Mouse (Mus musculus) midbrain, embryonic 10.5 days (tissue): ENCODE data around the gene Gm10638. TPM values are rescaled to one million over a fixed set of nuclear protein-coding genes. Genes with fewer than 3 reads are reported as not detected.

ENCODE experiments used
- DNase-seq: peaks from one replicate; pipeline ENCODE4 v3.0.0-alpha.2; 2017; ENCODE audit warnings: low spot score
- H3K27ac ChIP-seq: fragments of 300-500 bp; sonication (generic); replicated peaks from 2 replicates; pipeline ENCODE4 v1.5.1; 2016; ENCODE audit warnings: mild to moderate bottlenecking
- H3K27me3 ChIP-seq: fragments of 300-500 bp; sonication (generic); 2 replicates; pipeline ENCODE4 v1.6.1; 2016; ENCODE audit warnings: low read depth, mild to moderate bottlenecking; ENCODE audit not compliant: poor library complexity, severe bottlenecking
- H3K36me3 ChIP-seq: fragments of 300-500 bp; sonication (generic); 2 replicates; pipeline ENCODE4 v1.6.1; 2016; ENCODE audit warnings: mild to moderate bottlenecking, moderate library complexity
- H3K4me1 ChIP-seq: fragments of 300-500 bp; sonication (generic); 2 replicates; pipeline ENCODE4 v1.6.1; 2016
- H3K4me3 ChIP-seq: fragments of 300-500 bp; sonication (generic); 2 replicates; pipeline ENCODE4 v1.5.1; 2016; ENCODE audit warnings: mild to moderate bottlenecking, moderate library complexity
- H3K9me3 ChIP-seq: fragments of 300-500 bp; sonication (generic); replicated peaks from 2 replicates; pipeline ENCODE4 v1.6.1; 2016; ENCODE audit warnings: mild to moderate bottlenecking
- WGBS: fragments of 180-500 bp; shearing (Covaris S2); methylation state at CpG from one replicate; pipeline ENCODE4 v1.1.7; 2016; 5-methylcytosine and 5-hydroxymethylcytosine counted together
- polyA plus RNA-seq: library from polyadenylated mRNA; unstranded; fragments of >200 nt; fragmentation: Nextera tagmentation; extraction: Ambion mirVana; gene quantifications from 2 replicates; pipeline ENCODE4 v1.2.1, GENCODE M21; 2016

Gm10638 gene
- polyA plus RNA-seq, 1 experiment from 2014 or later = 4.7 TPM

DNA sequence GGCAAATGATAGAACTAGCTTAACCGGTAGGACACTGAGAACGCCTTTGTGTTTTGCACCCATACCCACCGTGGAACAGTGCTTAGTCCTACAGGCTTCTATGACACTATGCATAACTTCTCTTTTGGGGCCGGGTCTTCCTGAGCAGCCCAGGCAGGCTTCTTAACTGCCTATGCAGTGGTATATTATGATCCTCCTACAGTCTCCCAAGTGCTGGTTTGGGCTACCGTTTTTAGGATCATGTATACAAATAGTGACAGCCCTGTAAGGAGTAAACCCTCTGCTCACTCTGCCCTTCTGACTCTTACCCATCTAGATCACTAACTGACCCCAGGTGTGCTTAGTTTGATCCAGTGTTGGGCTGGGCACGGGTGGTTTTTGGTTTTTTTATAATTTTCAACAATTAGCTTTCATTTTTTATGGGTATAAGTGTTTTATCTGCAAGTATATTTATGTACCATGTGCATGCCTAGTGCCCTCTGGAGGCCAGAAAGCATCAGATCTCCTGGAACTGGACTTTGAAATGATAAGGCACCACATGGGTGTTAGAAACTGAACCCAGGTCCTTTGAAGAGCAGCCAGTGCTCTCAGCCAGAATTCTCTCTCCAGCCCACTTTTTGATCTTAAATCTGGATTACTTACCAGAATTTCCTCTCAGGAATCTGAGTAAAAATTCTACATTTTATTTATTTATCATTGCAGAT is 24.6 kb upstream of the Gm10638 start:
- H3K4me3 ChIP-seq = no peak overlapping the region
- no peaks in the 10 kb centered on the region for H3K9me3 ChIP-seq
- H3K27me3 ChIP-seq = no peaks in the 10 kb centered on the region
- WGBS = 93% methylated on average over 6 of the region's 6 CpGs
- no peaks in the 10 kb centered on the region for H3K4me1 ChIP-seq
- no peak overlapping the region for H3K27ac ChIP-seq
- no peak for DNase-seq
- peaks cover 81% of the 10 kb centered on the region for H3K36me3 ChIP-seq

DNA sequence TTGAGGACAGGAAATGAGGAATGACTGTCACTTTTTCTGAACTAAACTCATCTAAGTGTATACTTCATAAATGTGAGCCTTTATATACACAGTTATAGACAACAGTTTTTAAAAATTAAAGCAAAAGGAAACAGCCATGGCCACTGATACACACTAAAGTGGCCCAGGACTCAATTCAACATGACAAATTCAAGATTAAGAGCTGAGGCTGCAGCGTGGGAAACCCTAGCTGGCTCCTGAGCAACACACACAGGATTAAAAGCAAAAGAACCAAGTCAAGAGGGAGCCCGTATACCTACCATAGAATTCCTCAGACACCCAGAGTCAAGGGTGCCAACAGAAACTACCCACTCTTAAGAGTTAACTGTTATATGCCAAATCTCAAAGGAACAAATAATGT is 24.0 kb upstream of the Gm10638 start:
- Histone ChIP-seq H3K36me3 (peaks cover 76% of the 10 kb centered on the region), H3K27me3 (no peaks in the 10 kb centered on the region), H3K9me3 (no peaks in the 10 kb centered on the region), H3K4me1 (no peaks in the 10 kb centered on the region), H3K27ac (no peak overlapping the region), H3K4me3 (no peak overlapping the region)
- no peak for DNase-seq
- WGBS = 91% methylated on average over 2 of the region's 2 CpGs

DNA sequence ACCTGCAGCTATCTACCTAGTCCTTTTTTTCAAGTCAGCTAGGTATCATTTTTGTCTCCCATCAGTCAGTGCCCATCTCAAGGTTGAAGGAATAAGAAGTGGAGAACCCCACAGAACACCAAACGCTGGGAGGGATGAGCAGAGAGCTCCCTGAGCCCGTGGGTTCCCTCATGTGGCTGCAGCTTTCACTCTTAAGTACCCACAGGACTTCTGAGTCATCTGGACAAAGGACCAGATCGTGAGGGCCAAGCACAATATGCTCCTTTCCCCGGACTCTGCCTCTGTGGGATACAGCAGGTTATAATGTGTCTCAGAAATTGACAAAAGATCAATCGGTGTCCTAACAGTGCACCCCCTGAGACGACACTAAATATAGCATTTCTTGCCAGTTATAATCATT is 18.5 kb upstream of the Gm10638 start:
- 83% methylated on average over 6 of the region's 6 CpGs for WGBS
- Histone ChIP-seq H3K27ac (no peak overlapping the region), H3K4me1 (peaks cover 18% of the 10 kb centered on the region), H3K27me3 (no peaks in the 10 kb centered on the region), H3K9me3 (no peaks in the 10 kb centered on the region), H3K4me3 (no peak overlapping the region), H3K36me3 (peaks cover 47% of the 10 kb centered on the region)
- DNase-seq = no peak

DNA sequence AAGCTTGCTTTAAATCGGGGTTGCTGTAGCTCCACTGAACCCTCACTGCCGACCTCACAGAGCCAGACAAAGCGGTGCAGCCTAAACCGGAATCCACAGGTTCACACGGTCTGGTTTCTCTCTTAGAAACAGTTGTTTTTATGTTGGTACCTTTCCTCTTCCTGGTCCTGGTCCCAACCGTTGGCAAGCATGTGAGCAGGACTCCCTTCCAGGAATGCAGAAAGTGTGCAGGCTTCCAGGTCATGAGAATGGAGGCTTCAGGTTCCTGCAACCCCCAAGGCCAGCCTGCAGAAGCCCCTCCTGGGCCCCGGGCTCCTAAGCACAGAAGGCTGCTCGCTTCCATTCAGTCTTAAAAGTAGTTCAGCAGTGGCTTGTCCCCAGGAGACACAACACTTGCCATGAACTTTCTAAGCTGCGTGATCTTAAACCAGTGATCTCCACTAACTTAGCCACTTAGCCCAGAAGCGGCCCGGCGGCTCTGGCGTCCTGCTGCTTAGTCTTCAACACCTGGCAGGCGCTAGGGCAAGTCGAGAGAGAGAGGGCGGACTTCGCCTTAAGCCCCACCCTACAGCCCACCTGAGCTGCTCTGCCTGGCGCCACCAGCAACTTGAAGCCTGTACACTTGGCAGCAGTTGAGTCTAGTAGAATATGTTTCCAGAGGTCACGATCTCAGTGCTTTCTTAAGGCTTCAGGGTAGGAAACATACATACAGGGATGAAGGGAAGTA is 17.1 kb upstream of the Gm10638 start:
- no peaks in the 10 kb centered on the region for H3K9me3 ChIP-seq
- WGBS = 71% methylated on average over 19 of the region's 19 CpGs
- DNase-seq = no peak
- H3K4me3 ChIP-seq = no peak overlapping the region
- no peak overlapping the region for H3K27ac ChIP-seq
- H3K4me1 ChIP-seq = peaks cover 18% of the 10 kb centered on the region
- H3K27me3 ChIP-seq = no peaks in the 10 kb centered on the region
- peaks cover 32% of the 10 kb centered on the region for H3K36me3 ChIP-seq

DNA sequence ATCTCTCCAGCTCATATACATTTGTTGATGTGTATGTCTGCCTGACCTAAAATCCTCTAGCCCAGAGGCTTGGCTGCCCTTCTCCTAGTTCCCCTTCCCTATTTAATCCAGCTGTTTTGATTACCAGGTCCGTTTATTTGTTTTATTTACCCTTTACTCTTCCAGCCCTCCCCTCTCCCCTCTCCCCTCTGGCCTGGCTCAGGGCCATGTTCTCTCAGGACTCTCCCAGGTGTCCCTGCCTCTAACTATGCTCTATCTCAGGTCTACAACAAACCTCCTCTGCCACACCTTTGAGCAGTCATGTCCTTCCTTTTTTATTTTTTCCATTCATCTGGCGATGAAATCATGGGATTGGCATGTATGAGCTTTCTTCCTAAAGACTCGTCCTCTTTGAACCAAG is 15.2 kb upstream of the Gm10638 start:
- 58% methylated on average over 3 of the region's 3 CpGs for WGBS
- no peak overlapping the region for H3K27ac ChIP-seq
- peaks cover 16% of the 10 kb centered on the region for H3K36me3 ChIP-seq

DNA sequence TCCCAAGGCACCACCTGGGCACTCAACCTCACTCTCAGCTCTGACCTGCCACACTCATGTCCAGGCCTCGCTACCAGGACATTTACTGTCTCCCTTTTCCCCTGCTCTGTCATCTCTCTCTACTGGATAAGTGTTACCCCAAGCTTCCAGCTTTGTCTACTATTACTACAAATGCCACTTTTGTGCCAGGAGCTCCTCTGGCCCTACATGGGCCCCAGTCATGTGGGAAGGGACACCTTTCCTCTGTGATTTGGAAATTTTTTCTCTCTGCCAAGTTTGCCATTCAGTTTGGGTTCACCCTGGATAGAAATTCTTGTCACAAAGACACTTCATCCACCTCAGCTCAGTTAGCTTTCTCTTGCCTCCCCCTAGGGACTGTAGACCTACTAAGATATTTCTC is 14.6 kb upstream of the Gm10638 start:
- no peaks in the 10 kb centered on the region for H3K27me3 ChIP-seq
- peaks cover 15% of the 10 kb centered on the region for H3K36me3 ChIP-seq
- H3K4me1 ChIP-seq = peaks cover 26% of the 10 kb centered on the region
- WGBS = 92% methylated on average over 1 of the region's 1 CpGs
- H3K4me3 ChIP-seq = no peak overlapping the region
- no peak overlapping the region for H3K27ac ChIP-seq
- DNase-seq = no peak
- H3K9me3 ChIP-seq = no peaks in the 10 kb centered on the region

More for the DNA sequence above, 15.2 kb upstream of the Gm10638 start:
- peaks cover 20% of the 10 kb centered on the region for H3K4me1 ChIP-seq
- H3K4me3 ChIP-seq = no peak overlapping the region
- DNase-seq = no peak
- H3K27me3 ChIP-seq = no peaks in the 10 kb centered on the region
- no peaks in the 10 kb centered on the region for H3K9me3 ChIP-seq

DNA sequence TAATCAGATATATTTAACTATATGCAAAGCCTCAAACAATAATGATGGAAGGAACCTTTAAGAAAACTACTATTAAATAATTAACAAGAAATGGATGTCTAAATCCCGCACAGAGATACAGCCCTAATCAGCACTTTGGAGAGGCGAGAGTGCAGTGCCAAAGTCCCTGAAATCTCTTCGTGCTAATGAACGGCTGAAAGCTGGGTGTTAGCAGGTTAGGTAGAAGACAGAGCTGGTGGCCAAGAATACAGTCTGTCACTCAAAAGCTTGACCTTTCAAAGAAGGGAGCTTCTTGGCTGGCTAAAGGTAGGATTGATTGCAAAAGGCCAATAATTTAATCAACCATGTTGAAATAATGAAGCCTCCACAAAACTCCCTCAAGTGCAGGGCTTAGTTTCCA is 11.3 kb upstream of the Gm10638 start:
- 87% methylated on average over 4 of the region's 4 CpGs for WGBS
- H3K27ac ChIP-seq = no peak overlapping the region
- H3K4me3 ChIP-seq = no peak overlapping the region
- no peaks in the 10 kb centered on the region for H3K9me3 ChIP-seq
- DNase-seq = no peak
- H3K36me3 ChIP-seq = no peaks in the 10 kb centered on the region; the same call in 1 of the 2 replicates
- no peaks in the 10 kb centered on the region for H3K27me3 ChIP-seq
- peaks cover 21% of the 10 kb centered on the region; the same call in 1 of the 2 replicates for H3K4me1 ChIP-seq

DNA sequence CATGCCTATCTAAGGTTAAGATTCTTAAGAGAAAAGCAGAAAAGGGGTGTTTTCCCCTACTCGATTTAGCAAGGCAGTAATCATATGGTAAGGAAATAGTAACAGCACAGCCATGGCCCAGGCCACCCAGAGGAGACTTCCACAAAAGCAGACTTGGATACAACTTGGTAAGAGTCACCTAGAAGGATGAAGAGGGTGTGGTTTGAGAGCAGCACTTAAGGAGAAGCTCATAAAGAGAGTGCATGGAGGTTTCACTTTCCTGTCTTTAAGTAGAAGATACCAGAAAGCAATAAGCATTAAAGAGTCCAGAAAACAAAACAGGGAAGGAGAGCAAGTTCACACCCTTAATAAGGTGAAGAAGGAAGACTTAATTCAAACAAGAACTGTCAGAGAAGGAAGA is 10.5 kb upstream of the Gm10638 start:
- no peaks in the 10 kb centered on the region; the same call in 1 of the 2 replicates for H3K36me3 ChIP-seq
- H3K27me3 ChIP-seq = no peaks in the 10 kb centered on the region
- no peaks in the 10 kb centered on the region for H3K9me3 ChIP-seq
- H3K27ac ChIP-seq = no peak overlapping the region
- WGBS = 89% methylated on average over 1 of the region's 1 CpGs
- peaks cover 21% of the 10 kb centered on the region; the same call in 1 of the 2 replicates for H3K4me1 ChIP-seq
- no peak overlapping the region for H3K4me3 ChIP-seq
- no peak for DNase-seq

DNA sequence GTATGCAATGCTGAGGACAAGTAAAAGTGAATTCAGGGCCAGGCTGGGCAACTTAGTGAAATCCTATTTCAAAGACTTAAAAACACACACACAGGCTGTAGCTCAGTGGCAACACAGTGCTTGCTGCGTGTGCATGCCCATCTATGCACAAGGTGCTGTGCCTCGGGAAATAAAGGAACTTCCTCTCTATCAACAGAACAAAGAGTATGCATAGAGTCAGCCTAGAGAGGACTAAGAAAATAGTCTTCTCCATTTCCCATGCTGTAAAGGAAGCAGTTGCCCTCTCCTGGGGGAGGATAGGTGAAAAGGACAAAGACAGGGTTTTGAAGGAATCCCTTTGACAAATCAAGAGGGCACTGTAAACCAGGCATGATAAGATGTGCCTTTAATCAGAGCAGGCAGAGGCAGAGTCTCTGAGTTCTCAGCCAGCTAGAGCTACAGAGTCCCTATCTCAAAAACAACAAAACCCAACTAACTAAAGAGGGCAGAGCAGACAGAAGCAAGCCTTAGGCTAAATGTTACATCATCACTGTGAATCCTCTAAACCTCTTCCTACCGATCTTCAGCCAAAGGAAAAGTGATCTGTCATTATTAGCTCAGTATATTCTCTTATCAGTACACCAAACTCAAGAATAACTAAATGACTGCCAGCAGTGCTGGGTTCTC is 9.9 kb upstream of the Gm10638 start:
- DNase-seq = no peak
- H3K27ac ChIP-seq = no peak overlapping the region
- H3K9me3 ChIP-seq = no peaks in the 10 kb centered on the region
- whole genome bisulfite sequencing = 68% methylated on average over 3 of the region's 3 CpGs
- H3K36me3 ChIP-seq = no peaks in the 10 kb centered on the region; the same call in 1 of the 2 replicates
- no peak overlapping the region for H3K4me3 ChIP-seq
- H3K27me3 ChIP-seq = no peaks in the 10 kb centered on the region
- H3K4me1 ChIP-seq = peaks cover 18% of the 10 kb centered on the region; the same call in 1 of the 2 replicates

DNA sequence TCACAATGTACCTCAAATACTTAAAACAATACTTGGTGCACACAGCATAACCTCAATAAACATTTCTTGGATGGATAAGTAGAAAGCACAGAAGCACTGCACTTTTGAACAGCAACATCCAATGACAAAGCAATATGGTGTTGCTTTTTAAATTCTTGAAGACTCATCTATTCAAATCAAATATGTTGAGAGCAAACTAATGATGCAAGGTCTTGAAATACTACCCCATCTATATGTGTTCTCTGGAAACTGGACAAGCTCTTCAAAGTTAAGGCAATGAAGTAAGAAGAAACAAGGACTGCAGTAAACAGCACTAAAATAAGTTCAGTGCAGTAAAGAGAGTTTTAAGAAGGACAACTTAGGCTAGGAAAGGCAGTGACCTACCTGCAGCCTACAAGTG is 4.6 kb upstream of the Gm10638 start:
- Histone ChIP-seq H3K4me1 (peaks cover 30% of the 10 kb centered on the region), H3K4me3 (no peak overlapping the region), H3K27ac (no peak overlapping the region), H3K36me3 (no peaks in the 10 kb centered on the region; the same call in 1 of the 2 replicates), H3K27me3 (no peaks in the 10 kb centered on the region), H3K9me3 (no peaks in the 10 kb centered on the region)
- no peak for DNase-seq

DNA sequence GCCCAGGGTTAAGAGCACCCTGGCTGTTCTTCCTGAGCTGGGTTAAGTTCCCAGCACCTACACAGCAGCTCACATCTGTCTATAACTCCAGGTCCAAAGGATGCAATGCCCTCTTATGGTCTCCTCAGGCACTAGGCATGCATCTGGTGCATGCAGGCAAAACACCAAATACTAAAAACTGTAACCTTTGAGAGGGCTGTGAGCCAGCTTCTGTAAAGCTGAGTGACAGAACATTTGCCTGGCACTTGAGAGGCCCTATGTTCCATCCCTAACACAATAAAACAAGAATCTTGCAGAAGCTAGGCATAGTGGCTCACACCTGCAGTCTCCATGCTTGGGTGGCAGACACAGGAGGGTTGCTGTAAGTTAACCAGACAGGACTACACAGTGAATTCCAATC is 3.9 kb upstream of the Gm10638 start:
- peaks cover 33% of the 10 kb centered on the region for H3K4me1 ChIP-seq
- no peaks in the 10 kb centered on the region for H3K27me3 ChIP-seq
- no peak overlapping the region for H3K27ac ChIP-seq
- H3K9me3 ChIP-seq = no peaks in the 10 kb centered on the region
- no peak overlapping the region for H3K4me3 ChIP-seq
- no peaks in the 10 kb centered on the region; the same call in 1 of the 2 replicates for H3K36me3 ChIP-seq
- no peak for DNase-seq

DNA sequence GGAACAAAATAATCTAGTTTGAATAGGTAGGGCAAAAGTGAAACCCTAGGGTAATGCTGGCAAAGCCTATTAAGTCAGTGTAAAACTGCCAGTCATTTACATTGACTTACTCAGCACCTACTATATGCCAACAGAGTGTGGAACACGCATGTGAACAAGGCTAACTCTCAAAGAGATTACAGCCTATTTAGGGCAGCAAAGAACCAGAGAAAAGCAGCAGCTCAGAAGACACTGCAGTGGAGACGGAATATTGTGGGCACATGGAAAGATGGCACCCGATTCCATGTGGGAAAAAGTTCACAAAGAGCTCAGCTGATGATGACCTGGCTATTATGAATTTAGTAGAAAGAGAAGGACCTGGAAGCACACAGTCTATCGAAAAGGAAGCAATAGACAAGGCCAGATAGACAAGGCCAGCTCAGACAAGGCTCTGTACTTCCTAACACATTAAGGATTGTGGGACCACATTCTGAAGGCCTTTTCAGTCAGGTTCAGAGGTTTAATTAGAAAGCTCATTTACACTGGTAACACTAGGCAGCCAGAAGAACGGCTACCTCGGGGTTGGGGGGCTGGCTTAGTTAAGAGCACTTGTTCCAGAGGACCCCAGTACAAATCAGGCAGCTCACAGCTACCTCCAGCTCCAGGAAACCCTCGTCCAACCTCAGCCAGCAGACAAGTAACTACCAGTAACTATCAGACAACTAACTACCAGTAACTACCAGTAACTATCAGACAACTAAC is 2.7 kb upstream of the Gm10638 start:
- WGBS = 90% methylated on average over 7 of the region's 7 CpGs
- H3K4me1 ChIP-seq = peaks cover 38% of the 10 kb centered on the region
- no peak overlapping the region for H3K27ac ChIP-seq
- H3K27me3 ChIP-seq = no peaks in the 10 kb centered on the region
- H3K9me3 ChIP-seq = no peaks in the 10 kb centered on the region
- H3K4me3 ChIP-seq = no peak overlapping the region
- no peaks in the 10 kb centered on the region; the same call in 1 of the 2 replicates for H3K36me3 ChIP-seq
- DNase-seq = no peak
